Mouse (Mus musculus) duodenum, adult 2 months (tissue): ENCODE data around the gene Tfap2c. TPM values are rescaled to one million over a fixed set of nuclear protein-coding genes. Genes with fewer than 3 reads are reported as not detected.

ENCODE experiments used
- polyA plus RNA-seq: library from polyadenylated mRNA; depleted of rRNA; stranded (reverse); fragments of >200 nt; gene quantifications from 2 replicates; pipeline ENCODE4 v1.2.3, GENCODE M21; 2012; ENCODE audit warnings: low replicate concordance; rRNA removed

The Tfap2c gene
- not detected in 2 replicates for polyA plus RNA-seq

DNA sequence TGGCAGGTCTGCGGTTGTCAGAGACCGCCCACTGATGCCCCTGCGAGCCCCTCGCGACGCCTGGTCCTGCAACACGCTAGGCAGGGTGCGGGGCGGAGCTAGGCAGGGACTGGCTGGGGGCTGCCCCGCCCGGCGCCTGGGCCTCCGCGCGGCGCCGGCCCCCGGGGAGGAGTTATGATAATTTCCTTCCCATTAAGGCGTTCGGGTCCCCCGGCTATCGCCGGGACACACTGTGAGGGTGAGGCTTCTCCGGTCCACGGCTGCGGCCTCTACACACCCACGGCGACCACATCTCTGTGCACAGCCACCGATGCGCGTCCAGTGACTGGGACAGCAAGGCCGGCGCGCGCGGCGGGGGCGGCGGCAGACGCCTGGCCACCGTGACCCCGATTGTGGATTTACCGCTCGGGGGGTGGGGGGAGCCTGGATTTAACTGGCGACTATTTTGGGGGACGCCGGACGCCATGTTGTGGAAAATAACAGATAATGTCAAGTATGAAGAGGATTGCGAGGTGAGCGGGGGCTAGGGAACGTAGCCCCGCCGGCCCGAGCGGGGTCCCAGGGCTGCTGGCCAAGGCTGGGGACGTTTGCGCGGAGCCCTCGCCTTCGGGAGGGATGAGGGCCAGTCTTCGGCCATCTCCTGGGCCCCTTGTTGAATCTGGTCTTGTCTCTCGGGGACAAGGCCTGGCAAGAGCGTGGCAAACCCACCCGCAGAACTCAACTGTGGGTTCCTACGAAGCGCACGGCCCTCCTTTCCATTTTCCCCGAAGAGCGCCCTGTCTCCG is at the start of gene Tfap2c:
Gene Tfap2c (plus strand): TSS at position 223 of the 785 bp plus-strand sequence.

Other genes starting within 250 kb of the Tfap2c start
- 20.4 and 27.0 TPM in 2 replicates for gene Fam210b, start 204.0 kb upstream of the Tfap2c start, polyA plus RNA-seq
- 6.4 and 6.7 TPM in 2 replicates for gene Aurka, start 179.1 kb upstream of the Tfap2c start, polyA plus RNA-seq
- 16.2 and 16.7 TPM in 2 replicates for gene Cstf1, start 178.9 kb upstream of the Tfap2c start, polyA plus RNA-seq
- 0.16 and 0.59 TPM in 2 replicates for gene Cass4, start 155.8 kb upstream of the Tfap2c start, polyA plus RNA-seq
- gene Rtf2, start 109.0 kb upstream of the Tfap2c start, polyA plus RNA-seq, result 19.1 and 29.3 TPM in 2 replicates
- not detected in 2 replicates for gene Gcnt7, start 91.0 kb upstream of the Tfap2c start, polyA plus RNA-seq
- not detected in 2 replicates for gene Fam209, start 77.1 kb upstream of the Tfap2c start, polyA plus RNA-seq